Mouse (Mus musculus) liver, embryonic 14.5 days (tissue): ENCODE data around the gene Ccdc148. TPM values are rescaled to one million over a fixed set of nuclear protein-coding genes. Genes with fewer than 3 reads are reported as not detected.

Experiments used
- ATAC-seq: fragments of 200-750 bp; cut with Nextera tagmentation; 2 replicates; pipeline ENCODE4 v1.8.0; 2017; ENCODE audit warnings: moderate number of reproducible peaks, mild to moderate bottlenecking, moderate library complexity; ENCODE audit not compliant: insufficient read depth
- DNase-seq, 3 experiments: peaks; one replicate each; pipeline ENCODE4 v3.0.0-alpha.2; 2012 to 2013; ENCODE audit warnings: low read depth in 3 of 3, low spot score in 3 of 3
- H3K27ac ChIP-seq: fragments of 300-500 bp; sonication (generic); 2 replicates; pipeline ENCODE4 v1.5.1; 2014; ENCODE audit warnings: moderate library complexity, mild to moderate bottlenecking, control low read depth, inconsistent platforms
- H3K27me3 ChIP-seq: fragments of 300-500 bp; sonication (generic); 2 replicates; pipeline ENCODE4 v1.6.1; 2014; ENCODE audit warnings: mild to moderate bottlenecking, low read length, moderate library complexity; ENCODE audit not compliant: control insufficient read depth, insufficient read depth
- H3K36me3 ChIP-seq: fragments of 300-500 bp; sonication (generic); replicated peaks from 2 replicates; pipeline ENCODE4 v1.6.1; 2014; ENCODE audit warnings: low read depth; ENCODE audit not compliant: control insufficient read depth, insufficient read depth
- H3K4me1 ChIP-seq, 2 experiments: fragments of 200-500 bp in 1 of 2; fragments of 300-500 bp in 1 of 2; sonication (generic) in 1 of 2; replicated peaks; 2 replicates each; pipeline ENCODE4 v1.6.1; 2012 to 2014; ENCODE audit warnings: antibody characterized with exemption in 1 of 2, inconsistent platforms in 1 of 2, low read length in 1 of 2; ENCODE audit not compliant: control insufficient read depth in 2 of 2, insufficient read depth in 2 of 2
- H3K4me2 ChIP-seq: fragments of 300-500 bp; sonication (generic); 2 replicates; pipeline ENCODE4 v1.6.1; 2014; ENCODE audit warnings: low read depth, mild to moderate bottlenecking, control low read depth, moderate library complexity
- H3K4me3 ChIP-seq, 2 experiments: fragments of 200-500 bp in 1 of 2; fragments of 300-500 bp in 1 of 2; sonication (generic) in 1 of 2; 2 replicates each; pipeline ENCODE4 v1.5.1; 2012 to 2014; ENCODE audit warnings: low read depth in 2 of 2, low read length in 2 of 2, mild to moderate bottlenecking in 2 of 2, control low read depth in 1 of 2, inconsistent platforms in 1 of 2, moderate library complexity in 1 of 2; ENCODE audit not compliant: insufficient read depth in 1 of 2
- H3K9ac ChIP-seq: fragments of 300-500 bp; sonication (generic); replicated peaks from 2 replicates; pipeline ENCODE4 v1.6.1; 2014; ENCODE audit warnings: mild to moderate bottlenecking, control low read depth, moderate library complexity
- H3K9me3 ChIP-seq: fragments of 300-500 bp; sonication (generic); 2 replicates; pipeline ENCODE4 v1.6.1; 2016; ENCODE audit warnings: low read length, mixed read lengths; ENCODE audit not compliant: control insufficient read depth
- CTCF ChIP-seq: IDR thresholded peaks from 2 replicates; pipeline ENCODE4 v1.5.1; 2016; ENCODE audit warnings: antibody characterized with exemption, low read depth, control low read depth
- EP300 ChIP-seq: IDR thresholded peaks from 2 replicates; pipeline ENCODE4 v1.6.1; 2016; ENCODE audit warnings: antibody characterized with exemption, low read depth
- WGBS: fragments of 180-500 bp; shearing (Covaris S2); extraction: QIAGEN DNeasy Blood & Tissue Kit; methylation state at CpG from one replicate; pipeline ENCODE4 v1.1.7; 2014; ENCODE audit not compliant: insufficient replicate concordance; 5-methylcytosine and 5-hydroxymethylcytosine counted together
- polyA plus RNA-seq, 2 experiments: library from polyadenylated mRNA; depleted of rRNA in 1 of 2; stranded (reverse) in 1 of 2; unstranded in 1 of 2; fragments of >200 nt; fragmentation: Nextera tagmentation in 1 of 2; extraction: Ambion mirVana in 1 of 2; gene quantifications; 2 replicates each; pipeline versions ENCODE4 v1.2.1 to v1.2.3; 2012 to 2014

Ccdc148 gene
- polyA plus RNA-seq, 2 experiments: 0.20 to 0.26 TPM

GRCm38 (mm10) chr2:58906814-58907516 lies 253.5 kb downstream of the Ccdc148 start:
- Histone ChIP-seq H3K27me3 (no peaks in the 10 kb centered on the region), H3K4me1 (no peaks in the 10 kb centered on the region), H3K4me3 (no peak overlapping the region), H3K9ac (no peak overlapping the region), H3K4me2 (no peak overlapping the region), H3K27ac (no peak overlapping the region), H3K9me3 (no peaks in the 10 kb centered on the region), H3K36me3 (no peaks in the 10 kb centered on the region)
- TF ChIP-seq EP300: no peak
- no peak for TF ChIP-seq CTCF
- DNase-seq: no peak
- ATAC-seq: no peak
- 6% methylated on average over 14 of the region's 14 CpGs for WGBS

GRCm38 (mm10) chr2:58905057-58905456 lies 255.4 kb downstream of the Ccdc148 start:
- ATAC-seq (no peak), DNase-seq (no peak)
- no peak overlapping the region for H3K4me3 ChIP-seq
- H3K4me2 ChIP-seq: no peak overlapping the region
- TF ChIP-seq EP300: no peak
- TF ChIP-seq CTCF: no peak
- H3K4me1 ChIP-seq: no peaks in the 10 kb centered on the region
- H3K27me3 ChIP-seq: no peaks in the 10 kb centered on the region
- H3K36me3 ChIP-seq: no peaks in the 10 kb centered on the region
- H3K27ac ChIP-seq: no peak overlapping the region
- no peaks in the 10 kb centered on the region for H3K9me3 ChIP-seq
- WGBS: 26% methylated on average over 4 of the region's 4 CpGs
- H3K9ac ChIP-seq: no peak overlapping the region

GRCm38 (mm10) chr2:58879876-58880275 lies 280.6 kb downstream of the Ccdc148 start:
- DNase-seq: no peak
- ATAC-seq: no peak
- H3K4me1 ChIP-seq: no peaks in the 10 kb centered on the region
- H3K36me3 ChIP-seq: no peaks in the 10 kb centered on the region
- no peaks in the 10 kb centered on the region for H3K9me3 ChIP-seq
- no peaks in the 10 kb centered on the region for H3K27me3 ChIP-seq
- 55% methylated on average over 3 of the region's 3 CpGs for WGBS
- TF ChIP-seq EP300: no peak
- TF ChIP-seq CTCF: no peak
- no peak overlapping the region for H3K4me3 ChIP-seq
- no peak overlapping the region for H3K4me2 ChIP-seq
- H3K9ac ChIP-seq: no peak overlapping the region
- H3K27ac ChIP-seq: no peak overlapping the region

- 59% methylated on average over 5 of the region's 5 CpGs for WGBS
- no peaks in the 10 kb centered on the region for H3K9me3 ChIP-seq
- no peak within 1 kb of the TSS for H3K4me2 ChIP-seq
- TF ChIP-seq CTCF: no peak
- no peak for TF ChIP-seq EP300
- no peaks in the 10 kb centered on the region for H3K36me3 ChIP-seq
- DNase-seq: no peak
- no peak for ATAC-seq
- no peak within 1 kb of the TSS for H3K27ac ChIP-seq
- no peaks in the 10 kb centered on the region for H3K27me3 ChIP-seq
- no peak within 1 kb of the TSS for H3K9ac ChIP-seq
- no peaks in the 10 kb centered on the region for H3K4me1 ChIP-seq
- H3K4me3 ChIP-seq: no peak within 1 kb of the TSS
These were observed 301.3 kb downstream of the Ccdc148 start, which contains the start of gene Gm11099 for GRCm38 (mm10) chr2:58859134-58859533. Gm11099 (plus strand) TSS chr2:58859434.

GRCm38 (mm10) chr2:58844499-58844898 lies 316.0 kb downstream of the Ccdc148 start:
- no peaks in the 10 kb centered on the region for H3K27me3 ChIP-seq
- no peak for TF ChIP-seq EP300
- TF ChIP-seq CTCF: no peak
- no peak overlapping the region for H3K27ac ChIP-seq
- H3K4me2 ChIP-seq: no peak overlapping the region
- H3K9me3 ChIP-seq: no peaks in the 10 kb centered on the region
- WGBS: 27% methylated on average over 10 of the region's 10 CpGs
- ATAC-seq (no peak), DNase-seq (no peak)
- H3K36me3 ChIP-seq: no peaks in the 10 kb centered on the region
- H3K4me1 ChIP-seq: no peaks in the 10 kb centered on the region
- H3K9ac ChIP-seq: no peak overlapping the region
- no peak overlapping the region for H3K4me3 ChIP-seq
